Mouse (Mus musculus) embryo, embryonic 10.5 days (tissue): ENCODE results near the gene Nup210.

ENCODE experiments used
- DNase-seq: peaks from one replicate; pipeline ENCODE4 v3.0.0-alpha.2; 2015; ENCODE audit warnings: low spot score

The Nup210 gene

GRCm38 (mm10) chr6:91016600-91017230 is 99.9 kb downstream of the Nup210 start:
- no peak for DNase-seq

DNA sequence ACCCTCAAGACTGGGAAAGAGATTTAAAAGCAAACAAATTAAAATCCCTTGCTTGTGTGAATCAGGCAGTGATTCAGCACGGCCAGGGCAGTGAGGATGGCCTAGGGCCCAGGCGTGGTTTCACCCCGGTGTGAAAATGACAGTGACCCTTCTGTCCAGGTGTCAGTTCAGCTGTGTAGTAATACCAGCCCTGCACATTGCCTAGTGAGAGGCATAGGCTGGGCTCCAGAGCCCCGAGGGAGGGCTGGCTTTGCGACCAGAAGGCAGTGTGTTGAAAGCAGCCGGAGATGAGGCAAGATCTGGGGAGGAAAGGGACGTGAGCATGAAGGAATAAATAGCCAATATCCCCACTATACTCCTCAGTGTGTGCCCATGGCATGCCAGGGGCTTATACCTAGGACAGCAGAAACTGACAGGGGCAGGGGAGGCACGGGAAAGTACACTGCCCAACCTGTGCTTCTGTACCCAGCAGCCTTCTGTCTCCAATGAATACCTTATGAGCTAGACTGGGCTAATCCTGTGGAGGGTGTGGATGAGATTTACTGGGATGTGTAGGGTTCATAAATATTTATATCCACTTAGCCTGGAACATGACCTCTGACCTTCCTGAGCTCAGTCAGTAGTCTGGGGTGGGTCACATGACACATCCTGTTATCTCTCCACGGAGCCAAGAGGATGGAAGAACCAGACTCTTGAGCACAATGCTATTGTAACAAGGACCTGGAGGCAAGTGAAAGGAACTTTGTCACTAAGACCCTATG is 102.3 kb downstream of the Nup210 start:
- peak; percentile 66 for DNase-seq

- no peak for DNase-seq
These were observed 104.2 kb downstream of the Nup210 start for GRCm38 (mm10) chr6:91012458-91012857.

GRCm38 (mm10) chr6:91011568-91011967 is 105.1 kb downstream of the Nup210 start:
- DNase-seq, result no peak

DNA sequence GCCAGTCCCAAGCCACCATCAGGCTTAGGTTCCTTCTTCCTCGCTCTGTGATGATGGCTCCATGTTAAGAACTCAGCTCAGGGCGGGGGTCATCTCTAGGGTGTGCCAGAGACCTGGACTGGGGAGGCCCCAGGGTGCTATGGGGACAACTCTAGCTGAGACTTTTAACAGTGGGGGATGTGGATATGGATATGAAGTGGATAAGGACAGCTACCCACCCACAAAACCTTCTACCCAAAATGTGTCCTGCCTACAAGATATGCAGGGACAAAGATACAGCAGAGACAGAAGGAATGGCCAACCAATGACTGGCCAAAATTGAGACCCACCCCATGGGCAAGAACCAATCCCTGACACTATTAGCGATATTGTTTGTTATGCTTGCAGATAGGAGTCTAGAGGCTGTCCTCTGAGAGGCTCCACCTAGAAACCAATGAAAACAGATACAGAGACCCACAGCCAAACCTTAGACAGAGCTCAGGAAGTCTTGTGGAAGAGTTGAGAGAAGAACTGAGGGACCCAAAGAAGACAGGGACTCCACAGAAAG is 108.3 kb downstream of the Nup210 start:
- DNase-seq, result no peak

DNA sequence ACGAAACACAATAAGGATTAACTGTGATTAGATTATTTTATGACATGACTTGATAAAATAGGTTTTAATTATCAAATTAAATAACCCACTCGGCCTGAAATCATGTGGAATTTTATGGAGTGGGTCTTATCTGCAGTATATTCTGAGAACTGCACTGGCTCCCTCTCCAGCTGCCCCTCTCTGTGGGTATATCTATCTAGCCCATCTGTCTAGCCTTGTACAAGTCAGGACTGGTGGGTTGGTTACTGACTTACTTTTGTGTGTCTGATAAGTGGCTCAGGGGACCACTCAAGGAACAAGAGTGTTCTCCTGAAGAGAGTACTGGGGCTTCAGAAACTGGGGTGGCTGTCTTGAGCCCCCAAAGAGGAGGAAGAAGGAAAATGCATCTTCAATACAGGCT is 109.4 kb downstream of the Nup210 start:
- no peak for DNase-seq

- DNase-seq, result no peak
These were observed 112.5 kb downstream of the Nup210 start for GRCm38 (mm10) chr6:91004157-91004556.

DNA sequence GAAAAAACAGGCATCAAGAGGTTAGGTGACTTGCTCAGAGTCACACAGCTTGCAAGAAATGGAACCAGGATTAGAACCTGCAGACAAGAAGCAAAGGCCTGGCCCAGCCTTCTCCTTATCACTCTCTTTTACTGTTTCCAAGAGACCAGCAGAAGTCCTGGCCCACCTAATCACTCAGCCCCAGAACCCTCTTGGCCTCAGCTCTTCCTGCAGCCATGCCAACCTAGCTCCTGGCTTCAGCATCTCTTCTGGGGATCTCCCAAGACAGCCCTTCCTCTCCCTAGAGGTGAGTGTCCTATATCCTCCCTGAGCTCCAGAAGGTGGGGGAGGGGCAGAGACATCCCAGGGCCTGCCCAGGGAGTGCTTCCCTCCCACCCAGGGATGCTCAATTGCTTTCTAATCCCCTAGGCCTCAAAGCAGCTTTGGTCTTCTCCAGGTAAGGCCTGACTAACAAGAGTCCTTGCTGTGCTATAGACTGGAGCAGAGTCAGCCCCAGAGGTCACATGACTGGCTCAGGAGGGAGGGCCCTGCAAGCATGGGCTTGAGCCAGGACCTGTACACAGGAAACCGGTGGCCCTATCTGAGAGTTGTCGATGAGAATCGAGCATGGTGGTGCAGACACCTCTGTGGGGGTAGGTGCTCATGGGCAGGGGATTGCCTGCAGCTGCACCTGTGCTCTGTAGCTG is 113.2 kb downstream of the Nup210 start:
- DNase-seq, result no peak

- DNase-seq, result no peak
These were observed 115.1 kb downstream of the Nup210 start for GRCm38 (mm10) chr6:91001566-91001965.

DNA sequence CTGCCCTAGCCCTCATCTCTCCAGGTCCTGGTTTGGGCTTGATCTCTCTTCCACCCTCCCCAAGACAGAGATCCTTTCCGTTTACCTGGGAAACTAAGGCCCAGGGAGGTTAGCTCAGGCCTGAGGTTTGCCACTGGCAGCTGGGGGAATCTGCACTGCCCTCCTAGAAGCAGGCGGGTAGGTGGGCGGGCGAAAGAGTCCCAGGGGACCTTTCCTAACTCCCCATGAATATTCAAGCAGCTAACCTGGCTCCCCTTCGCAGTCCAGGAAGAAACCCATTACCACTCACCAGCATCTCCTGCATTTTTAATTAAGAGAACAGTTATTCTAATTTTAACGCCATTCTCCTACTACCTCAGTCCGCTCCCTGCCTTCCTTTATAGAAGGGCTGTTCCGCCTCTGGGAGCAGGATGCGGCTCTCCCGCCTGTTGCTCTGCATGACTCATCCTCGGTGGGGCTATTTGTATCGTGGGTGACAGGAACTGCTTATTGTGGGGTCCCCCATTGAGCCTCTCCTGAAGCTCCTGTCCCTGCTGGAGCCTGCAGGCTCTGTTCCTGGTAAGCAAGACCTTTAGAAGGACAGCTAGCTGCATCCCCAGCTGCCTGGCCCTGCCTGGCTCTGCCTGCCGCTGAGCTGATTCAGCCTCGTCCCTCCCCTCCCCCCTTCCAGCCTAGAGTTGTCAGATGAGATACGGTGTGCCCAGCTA is 115.7 kb downstream of the Nup210 start:
- peak; percentile 58 for DNase-seq

DNA sequence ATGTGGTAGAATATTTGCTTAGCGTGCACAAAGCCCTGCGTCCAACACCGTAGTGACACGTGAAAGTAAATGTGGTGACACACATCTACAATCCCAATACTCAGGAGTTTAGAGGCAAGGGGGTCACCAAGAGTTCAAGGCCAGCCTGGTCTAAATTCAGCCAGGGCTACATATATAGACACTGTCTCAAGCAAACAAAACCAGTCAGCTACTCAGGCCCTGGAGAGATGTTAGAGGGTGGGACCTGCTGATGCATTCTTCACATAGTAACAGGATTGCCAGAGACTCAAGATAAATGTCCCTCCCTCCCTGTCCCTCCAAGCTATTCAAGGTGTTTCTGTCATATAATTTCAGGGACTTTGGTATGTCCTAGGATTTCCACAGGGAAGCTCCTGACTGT is 117.5 kb downstream of the Nup210 start:
- DNase-seq, result no peak

- no peak for DNase-seq
These were observed 119.6 kb downstream of the Nup210 start for GRCm38 (mm10) chr6:90997025-90997424.

- DNase-seq, result no peak
These were observed 120.4 kb downstream of the Nup210 start for GRCm38 (mm10) chr6:90996181-90996580.

DNA sequence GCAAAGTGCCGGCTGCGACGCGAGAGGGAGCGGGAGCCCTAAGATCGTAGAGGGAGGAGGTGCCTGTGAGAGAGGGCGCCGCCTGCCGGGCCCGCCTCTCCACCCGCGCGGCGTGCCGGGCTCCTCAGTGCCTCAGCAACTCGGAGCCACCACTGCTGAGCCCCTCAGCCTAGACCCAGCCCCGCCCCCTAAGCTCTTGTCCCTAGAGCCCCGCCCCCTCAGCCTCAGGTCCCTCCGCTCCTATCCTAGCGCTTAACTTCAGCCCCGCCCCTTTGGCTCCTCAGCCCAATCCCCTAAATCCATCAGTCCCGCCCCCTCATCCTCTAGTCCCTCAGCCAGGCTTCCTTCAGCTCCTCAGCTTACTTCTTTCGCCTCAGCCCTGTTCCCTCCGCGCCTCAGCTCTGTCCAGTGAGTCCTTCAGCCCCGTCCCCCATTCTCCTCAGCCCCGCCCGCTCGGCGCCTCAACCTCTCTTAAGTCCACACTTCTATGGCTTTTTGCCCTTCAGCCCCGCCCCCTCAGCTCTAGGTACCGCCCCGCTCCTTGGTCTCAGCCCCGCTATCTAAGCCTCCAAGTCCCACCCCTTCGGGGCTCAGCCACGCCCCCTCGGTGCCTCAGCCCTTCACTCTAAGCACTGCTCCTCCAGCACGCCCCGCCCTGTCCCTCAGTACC is 127.8 kb downstream of the Nup210 start, which contains the start of gene Iqsec1:
Gene Iqsec1, minus strand, starts transcription at position 38 of the 670 bp plus-strand sequence.
- DNase-seq, result peak; percentile 100

DNA sequence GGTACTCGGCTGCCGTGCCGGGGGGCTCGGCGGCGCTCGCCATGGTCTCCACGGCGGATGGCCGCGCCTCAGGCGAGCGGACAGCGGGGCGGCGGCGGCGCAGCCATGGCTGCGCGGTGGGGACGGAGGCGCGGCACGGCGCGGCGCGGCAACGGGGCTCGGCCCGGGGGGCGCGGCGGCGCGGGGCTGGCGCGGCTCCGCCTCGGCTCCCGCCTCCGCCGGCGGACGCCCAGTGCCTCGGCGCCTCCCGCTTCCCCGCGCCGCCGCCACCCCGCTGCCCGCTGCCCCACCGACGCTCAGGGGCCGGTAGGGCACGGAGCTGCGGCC is 128.4 kb downstream of the Nup210 start:
- DNase-seq, result no peak

- DNase-seq, result peak; percentile 43
These were observed 128.9 kb downstream of the Nup210 start for GRCm38 (mm10) chr6:90987561-90988298.

DNA sequence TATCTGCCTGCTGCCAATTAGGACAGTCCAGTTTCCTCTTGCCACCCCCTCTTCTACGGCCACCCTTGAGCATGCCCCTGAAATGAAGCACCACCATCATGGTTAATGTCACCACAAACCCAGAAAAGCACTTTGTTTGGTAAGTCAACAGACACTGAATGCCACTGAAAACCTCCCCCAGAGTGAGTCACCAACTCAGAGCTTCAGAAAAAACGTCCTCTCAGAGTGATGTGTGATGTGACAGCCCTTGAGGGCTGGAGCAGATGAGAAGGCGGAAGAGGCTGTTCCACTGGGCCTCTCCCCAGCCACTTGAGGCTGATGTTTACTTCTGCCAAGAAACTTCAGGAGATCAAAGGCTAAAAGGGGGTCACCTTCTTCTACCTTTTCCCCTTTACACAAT is 132.5 kb downstream of the Nup210 start:
- DNase-seq, result no peak

DNA sequence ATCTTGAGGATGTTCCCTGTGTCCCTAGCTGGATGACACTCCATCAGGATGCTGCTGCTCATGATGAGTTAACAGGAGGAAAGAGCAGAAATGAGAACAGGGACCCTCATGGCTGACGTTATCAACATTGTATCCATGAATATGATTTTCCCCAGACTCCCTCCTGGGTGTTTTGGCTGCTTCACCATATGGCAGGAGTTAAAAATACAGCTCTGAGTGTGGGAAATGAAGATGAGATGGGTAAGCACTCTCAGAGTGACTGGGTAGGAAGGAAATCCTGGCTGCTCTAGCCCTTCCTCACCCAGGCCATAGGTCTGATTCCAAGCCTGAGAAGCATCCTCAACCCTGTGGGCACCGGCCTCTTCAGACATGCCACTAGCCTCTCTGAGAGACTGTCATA is 142.3 kb downstream of the Nup210 start:
- no peak for DNase-seq

- peak; percentile 4 for DNase-seq
These were observed 147.2 kb downstream of the Nup210 start for GRCm38 (mm10) chr6:90969341-90969871.
